Mouse (Mus musculus) gastrocnemius, postnatal 14 days (tissue): ENCODE results near the gene Gm5039. TPM values are rescaled to one million over a fixed set of nuclear protein-coding genes. Genes with fewer than 3 reads are reported as not detected.

Experiments
- total RNA-seq, 2 experiments: library from RNA; stranded (reverse); gene quantifications; 2 replicates each; pipeline ENCODE4 v1.2.3; 2021

The Gm5039 gene
- total RNA-seq, 2 experiments from 2014 or later, result not detected

Other genes with a start within 250 kb of the Gm5039 start
- not detected for gene Gm16368, start 240.3 kb downstream of the Gm5039 start, total RNA-seq
- gene Gm10436, start 141.9 kb downstream of the Gm5039 start, total RNA-seq, result not detected
- not detected for gene Gm8332, start 73.9 kb downstream of the Gm5039 start, total RNA-seq
- not detected for gene Gm5662, start 49.5 kb downstream of the Gm5039 start, total RNA-seq
- gene Adck1, start 36.5 kb upstream of the Gm5039 start, total RNA-seq, result 10 to 100 TPM; 10.2 to 11.9 TPM